Mouse (Mus musculus) thymus, adult 2 months (tissue): Measurements from ENCODE around the gene Dcun1d4. TPM values are rescaled to one million over a fixed set of nuclear protein-coding genes. Genes with fewer than 3 reads are reported as not detected.

Experiments
- DNase-seq: peaks from one replicate; pipeline ENCODE4 v3.0.0; 2021
- H3K27ac ChIP-seq: fragments of 200-500 bp; 2 replicates; pipeline ENCODE4 v1.5.1; 2012; ENCODE audit warnings: low read length, control low read depth; ENCODE audit not compliant: control insufficient read depth, insufficient read depth
- H3K27me3 ChIP-seq: fragments of 200-500 bp; 2 replicates; pipeline ENCODE4 v1.6.1; 2012; ENCODE audit warnings: mild to moderate bottlenecking, low read length, moderate library complexity, mixed read lengths; ENCODE audit not compliant: control insufficient read depth, insufficient read depth
- H3K36me3 ChIP-seq: fragments of 200-500 bp; 2 replicates; pipeline ENCODE4 v1.6.1; 2012; ENCODE audit warnings: mild to moderate bottlenecking, low read length, moderate library complexity; ENCODE audit not compliant: control insufficient read depth, insufficient read depth
- H3K4me1 ChIP-seq: fragments of 200-500 bp; replicated peaks from 2 replicates; pipeline ENCODE4 v1.6.1; 2012; ENCODE audit warnings: low read length; ENCODE audit not compliant: control insufficient read depth, insufficient read depth
- H3K4me3 ChIP-seq: fragments of 200-500 bp; 2 replicates; pipeline ENCODE4 v1.5.1; 2012; ENCODE audit warnings: mild to moderate bottlenecking, low read length, control low read depth, moderate library complexity; ENCODE audit not compliant: control insufficient read depth, insufficient read depth
- CTCF ChIP-seq: fragments of 200-500 bp; IDR thresholded peaks from 2 replicates; pipeline ENCODE4 v1.5.1; 2012; ENCODE audit warnings: mild to moderate bottlenecking, control low read depth, low read length, moderate library complexity, borderline replicate concordance; ENCODE audit not compliant: control insufficient read depth, poor library complexity, insufficient read depth; ENCODE audit errors: extremely low read depth
- POLR2A ChIP-seq: fragments of 200-500 bp; IDR thresholded peaks from 2 replicates; pipeline ENCODE4 v1.6.1; 2012; ENCODE audit warnings: mild to moderate bottlenecking, low read length, control low read depth, moderate library complexity; ENCODE audit not compliant: control insufficient read depth, poor library complexity, insufficient read depth; ENCODE audit errors: extremely low read depth
- WGBS: fragments of 180-500 bp; shearing (Covaris S2); methylation state at CpG from one replicate; pipeline ENCODE4 v1.1.7; 2018; 5-methylcytosine and 5-hydroxymethylcytosine counted together
- polyA plus RNA-seq: library from polyadenylated mRNA; depleted of rRNA; stranded (reverse); fragments of >200 nt; gene quantifications from 2 replicates; pipeline ENCODE4 v1.2.3, GENCODE M21; 2012

Dcun1d4 gene
- polyA plus RNA-seq, 1 experiment = 3.9 TPM

GRCm38 (mm10) chr5:73486451-73486850, 5.7 kb downstream of the Dcun1d4 start:
- TF ChIP-seq POLR2A = no peak
- no peak for TF ChIP-seq CTCF
- Histone ChIP-seq H3K27ac (no peak overlapping the region), H3K27me3 (no peaks in the 10 kb centered on the region; the same call in 1 of the 2 replicates), H3K36me3 (no peaks in the 10 kb centered on the region), H3K4me3 (no peak overlapping the region), H3K4me1 (peaks cover 5% of the 10 kb centered on the region; the same call in 1 of the 2 replicates)
- no peak for DNase-seq
- WGBS = 79% methylated on average over 4 of the region's 4 CpGs

GRCm38 (mm10) chr5:73489915-73490314, 9.1 kb downstream of the Dcun1d4 start:
- 10% methylated on average over 14 of the region's 14 CpGs for whole genome bisulfite sequencing
- no peak for TF ChIP-seq CTCF
- TF ChIP-seq POLR2A = no peak
- Histone ChIP-seq H3K27me3 (no peaks in the 10 kb centered on the region; the same call in 1 of the 2 replicates), H3K36me3 (no peaks in the 10 kb centered on the region), H3K4me1 (peaks cover 7% of the 10 kb centered on the region), H3K4me3 (peak overlapping the region; percentile 52; the same call in 1 of the 2 replicates), H3K27ac (no peak overlapping the region)
- peak; percentile 6 for DNase-seq

GRCm38 (mm10) chr5:73490596-73491073, 9.8 kb downstream of the Dcun1d4 start:
- TF ChIP-seq POLR2A = no peak
- TF ChIP-seq CTCF = peak; percentile 67; the same call in 1 of the 2 replicates
- Histone ChIP-seq H3K4me3 (peak overlapping the region; percentile 55), H3K27ac (no peak overlapping the region), H3K4me1 (peaks cover 7% of the 10 kb centered on the region), H3K27me3 (no peaks in the 10 kb centered on the region; the same call in 1 of the 2 replicates), H3K36me3 (no peaks in the 10 kb centered on the region)
- whole genome bisulfite sequencing = under 1% methylated on average over 37 of the region's 37 CpGs
- peak; percentile 99 for DNase-seq

- no peak for DNase-seq
- WGBS = 1% methylated on average over 66 of the region's 70 CpGs
- TF ChIP-seq CTCF (no peak), POLR2A (peak; percentile 51; the same call in 1 of the 2 replicates)
- no peak overlapping the region for H3K27ac ChIP-seq
- no peaks in the 10 kb centered on the region; the same call in 1 of the 2 replicates for H3K27me3 ChIP-seq
- H3K4me1 ChIP-seq = peaks cover 7% of the 10 kb centered on the region
- H3K4me3 ChIP-seq = peak overlapping the region; percentile 55
- H3K36me3 ChIP-seq = no peaks in the 10 kb centered on the region
These were observed 10.5 kb downstream of the Dcun1d4 start for GRCm38 (mm10) chr5:73491074-73491836.

- TF ChIP-seq CTCF = no peak
- peak; percentile 51 for TF ChIP-seq POLR2A
- Histone ChIP-seq H3K4me3 (peak overlapping the region; percentile 55), H3K36me3 (no peaks in the 10 kb centered on the region), H3K4me1 (peaks cover 7% of the 10 kb centered on the region), H3K27ac (no peak overlapping the region), H3K27me3 (no peaks in the 10 kb centered on the region; the same call in 1 of the 2 replicates)
- under 1% methylated on average over 59 of the region's 59 CpGs for WGBS
- peak; percentile 88 for DNase-seq
These were observed 11.3 kb downstream of the Dcun1d4 start for GRCm38 (mm10) chr5:73491837-73492720.

GRCm38 (mm10) chr5:73497401-73497800, 16.6 kb downstream of the Dcun1d4 start:
- WGBS = 92% methylated on average over 3 of the region's 3 CpGs

More at GRCm38 (mm10) chr5:73497401-73497800, 16.6 kb downstream of the Dcun1d4 start:
- Histone ChIP-seq H3K27ac (no peak overlapping the region), H3K36me3 (no peaks in the 10 kb centered on the region), H3K4me1 (peaks cover 2% of the 10 kb centered on the region), H3K27me3 (no peaks in the 10 kb centered on the region), H3K4me3 (no peak overlapping the region)
- TF ChIP-seq CTCF = no peak
- TF ChIP-seq POLR2A = no peak
- DNase-seq = no peak
